Mouse (Mus musculus): Measurements from ENCODE around the gene Col15a1. TPM values are rescaled to one million over a fixed set of nuclear protein-coding genes. Genes with fewer than 3 reads are reported as not detected.

Gene Col15a1
- polyA plus RNA-seq, 1 experiment = 59.5 TPM

DNA sequence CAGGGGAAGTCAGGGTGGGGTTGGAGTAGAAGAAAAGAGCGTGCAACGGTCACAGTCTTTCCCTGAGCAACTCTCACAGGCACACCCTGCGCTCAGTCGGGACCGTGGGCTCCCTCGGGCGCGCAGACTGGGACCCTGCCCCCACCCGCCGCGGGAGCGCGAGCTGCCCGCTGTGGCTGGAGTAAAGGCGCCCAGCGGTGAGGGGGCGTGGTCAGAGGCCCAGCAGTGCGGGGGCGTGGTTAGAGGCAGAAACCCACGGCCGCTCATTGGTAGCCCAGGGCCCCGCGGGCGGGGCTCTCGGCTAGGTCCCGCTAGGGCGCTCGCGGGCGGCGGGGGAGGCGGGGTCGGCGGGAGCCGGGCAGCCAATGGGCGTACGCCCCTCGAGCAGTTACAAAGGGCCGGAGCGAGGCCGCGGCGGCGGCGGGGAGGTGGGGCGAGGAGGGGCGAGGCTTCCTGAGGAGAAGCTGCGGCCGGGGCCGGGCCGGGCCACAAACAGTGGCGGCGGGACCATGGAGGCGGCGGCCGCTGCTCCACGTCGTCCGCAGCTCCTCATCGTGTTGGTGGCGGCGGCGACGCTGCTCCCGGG, 144.9 kb downstream of the Col15a1 start, which contains the start of gene Tgfbr1:
TSS of gene Tgfbr1 (plus strand) at position 420 of the 586 bp plus-strand sequence.
- Histone ChIP-seq H3K36me3 (ENCODE audit: control insufficient read depth, insufficient read depth, low read length) (no peaks in the 10 kb centered on the region), H3K4me1 (ENCODE audit: control insufficient read depth, insufficient read depth, low read length) (peaks cover 4% of the 10 kb centered on the region; the same call in 1 of the 2 replicates), H3K27me3 (replicated peaks; ENCODE audit: control insufficient read depth, insufficient read depth, low read length) (no peaks in the 10 kb centered on the region), H3K4me3 (ENCODE audit: insufficient read depth, low read depth, low read length) (peak within 1 kb of the TSS; percentile 92), H3K27ac (ENCODE audit: insufficient read depth, low read depth, low read length) (peak within 1 kb of the TSS; percentile 86)
- peak; percentile 100 for DNase-seq
- WGBS = under 1% methylated on average over 62 of the region's 65 CpGs
- TF ChIP-seq POLR2A (IDR thresholded peaks at IDR 0.05; ENCODE audit: low read depth, low read length) (no peak), CTCF (conservative IDR thresholded peaks at IDR 0.05; ENCODE audit: insufficient read depth, insufficient read length, low read depth, low read length) (no peak)

DNA sequence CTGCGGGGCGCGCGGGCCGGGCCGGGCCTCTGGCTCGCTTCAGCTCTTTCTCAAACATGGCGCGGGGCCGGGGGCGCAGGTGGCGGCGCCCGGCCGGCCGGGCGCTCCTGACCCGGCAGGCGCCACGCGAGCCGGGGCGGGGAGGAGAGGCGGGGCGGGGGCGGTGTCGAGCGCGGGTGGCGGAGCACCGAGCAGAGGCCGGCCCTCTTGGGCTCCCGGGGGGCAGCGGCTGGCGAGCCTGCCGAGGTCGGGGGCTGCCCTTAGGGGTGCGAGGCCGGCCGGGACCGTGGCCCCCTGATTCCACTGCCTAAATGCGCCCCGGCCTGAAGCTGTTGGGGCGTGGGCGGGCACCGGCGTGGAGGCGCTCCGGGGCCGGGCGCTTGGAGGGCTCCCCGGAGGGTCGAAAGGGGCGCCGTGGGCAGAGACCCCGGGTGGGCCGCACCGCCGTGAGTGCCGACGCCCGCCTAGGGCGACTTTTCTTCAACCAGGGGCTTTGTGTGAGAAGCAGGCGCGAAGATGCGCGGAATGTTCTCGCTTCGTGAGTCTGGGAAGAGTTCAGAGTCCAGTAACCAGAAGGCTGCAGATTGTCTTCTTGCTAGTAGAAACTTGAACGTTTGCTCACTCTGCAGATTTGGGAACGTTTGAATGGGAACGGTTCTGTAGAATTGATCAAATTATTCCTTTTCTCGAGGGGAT, 145.6 kb downstream of the Col15a1 start:
- peak overlapping the region; percentile 86 for H3K27ac ChIP-seq (ENCODE audit: insufficient read depth, low read depth, low read length)
- WGBS = 1% methylated on average over 65 of the region's 73 CpGs
- DNase-seq = peak; percentile 82
- peaks cover 4% of the 10 kb centered on the region; the same call in 1 of the 2 replicates for H3K4me1 ChIP-seq (ENCODE audit: control insufficient read depth, insufficient read depth, low read length)
- TF ChIP-seq POLR2A (IDR thresholded peaks at IDR 0.05; ENCODE audit: low read depth, low read length) (no peak), CTCF (conservative IDR thresholded peaks at IDR 0.05; ENCODE audit: insufficient read depth, insufficient read length, low read depth, low read length) (no peak)
- peak overlapping the region; percentile 92 for H3K4me3 ChIP-seq (ENCODE audit: insufficient read depth, low read depth, low read length)
- H3K36me3 ChIP-seq (ENCODE audit: control insufficient read depth, insufficient read depth, low read length) = no peaks in the 10 kb centered on the region
- no peaks in the 10 kb centered on the region for H3K27me3 ChIP-seq (replicated peaks; ENCODE audit: control insufficient read depth, insufficient read depth, low read length)

DNA sequence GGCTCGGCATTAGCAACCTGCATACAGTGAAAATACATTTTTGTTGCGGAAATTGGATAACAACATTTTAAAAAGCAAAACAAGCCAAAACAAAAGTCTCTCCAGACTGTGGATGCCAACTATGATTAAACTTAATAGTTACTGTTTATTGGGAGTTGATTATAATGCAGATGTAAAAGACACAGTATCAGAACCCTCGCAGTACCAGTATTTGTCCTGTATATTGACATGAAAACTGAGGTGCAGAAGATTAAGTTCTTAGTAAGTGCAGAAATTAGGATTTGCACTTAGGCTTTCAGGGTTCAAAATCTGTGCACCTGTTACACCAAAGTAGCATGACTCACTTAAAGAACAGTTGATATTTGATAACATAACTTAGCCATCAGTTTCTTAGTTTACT, 146.3 kb downstream of the Col15a1 start:
- no peaks in the 10 kb centered on the region for H3K27me3 ChIP-seq (replicated peaks; ENCODE audit: control insufficient read depth, insufficient read depth, low read length)
- H3K27ac ChIP-seq (ENCODE audit: insufficient read depth, low read depth, low read length) = no peak overlapping the region
- TF ChIP-seq POLR2A (IDR thresholded peaks at IDR 0.05; ENCODE audit: low read depth, low read length) (no peak), CTCF (conservative IDR thresholded peaks at IDR 0.05; ENCODE audit: insufficient read depth, insufficient read length, low read depth, low read length) (no peak)
- peaks cover 7% of the 10 kb centered on the region; the same call in 1 of the 2 replicates for H3K4me1 ChIP-seq (ENCODE audit: control insufficient read depth, insufficient read depth, low read length)
- DNase-seq = no peak
- WGBS = 39% methylated on average over 3 of the region's 3 CpGs
- no peak overlapping the region for H3K4me3 ChIP-seq (ENCODE audit: insufficient read depth, low read depth, low read length)
- H3K36me3 ChIP-seq (ENCODE audit: control insufficient read depth, insufficient read depth, low read length) = no peaks in the 10 kb centered on the region

DNA sequence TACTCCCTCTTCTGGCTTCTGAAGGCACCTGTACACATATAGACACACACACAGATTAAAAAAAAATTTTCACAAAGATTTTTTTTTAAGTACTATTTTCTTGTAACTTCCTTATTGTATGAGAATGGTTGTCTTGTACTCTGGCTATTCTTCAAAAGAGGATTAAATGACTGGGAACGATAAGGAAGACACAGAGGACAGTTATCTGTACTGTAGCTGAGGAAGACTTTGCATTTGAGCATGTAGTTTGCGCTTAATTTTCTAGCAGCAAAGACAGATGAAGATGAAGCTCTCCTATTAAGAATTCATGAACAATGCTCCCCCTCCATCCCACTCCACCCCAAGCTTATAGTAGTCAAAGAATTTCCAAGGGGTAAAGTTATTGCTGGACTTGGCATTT, 154.7 kb downstream of the Col15a1 start:
- Histone ChIP-seq H3K27me3 (replicated peaks; ENCODE audit: control insufficient read depth, insufficient read depth, low read length) (no peaks in the 10 kb centered on the region), H3K36me3 (ENCODE audit: control insufficient read depth, insufficient read depth, low read length) (no peaks in the 10 kb centered on the region), H3K4me1 (ENCODE audit: control insufficient read depth, insufficient read depth, low read length) (peaks cover 10% of the 10 kb centered on the region; the same call in 1 of the 2 replicates), H3K4me3 (ENCODE audit: insufficient read depth, low read depth, low read length) (no peak overlapping the region), H3K27ac (ENCODE audit: insufficient read depth, low read depth, low read length) (no peak overlapping the region)
- WGBS = 85% methylated on average over 2 of the region's 2 CpGs
- no peak for DNase-seq
- TF ChIP-seq CTCF (conservative IDR thresholded peaks at IDR 0.05; ENCODE audit: insufficient read depth, insufficient read length, low read depth, low read length) = no peak
- TF ChIP-seq POLR2A (IDR thresholded peaks at IDR 0.05; ENCODE audit: low read depth, low read length) = no peak

Other genes with a start within 250 kb of the Col15a1 start
- gene Gabbr2, start 216.3 kb upstream of the Col15a1 start, polyA plus RNA-seq (2012; rRNA removed) = 0.26 and 0.28 TPM in 2 replicates
- 16.1 and 19.2 TPM in 2 replicates for gene Anks6, start 150.7 kb upstream of the Col15a1 start, polyA plus RNA-seq (2012; rRNA removed)
- gene Galnt12, start 116.3 kb upstream of the Col15a1 start, polyA plus RNA-seq (2012; rRNA removed) = 3.1 and 3.6 TPM in 2 replicates
- 8.7 and 10.8 TPM in 2 replicates for gene Tgfbr1, start 145.1 kb downstream of the Col15a1 start, polyA plus RNA-seq (2012; rRNA removed)

All from kidney, adult 2 months (tissue).